Mouse (Mus musculus): ENCODE data around the gene Pfdn5. TPM values are rescaled to one million over a fixed set of nuclear protein-coding genes. Genes with fewer than 3 reads are reported as not detected.
A peak's percentile ranks its signal among the peaks of the same experiment; 100 is the strongest.

Pfdn5 gene
- polyA plus RNA-seq, 1 experiment from 2014 or later = 114 TPM

- H3K4me3 ChIP-seq (replicated peaks) = peak overlapping the region; percentile 99
- peak overlapping the region; percentile 86 for H3K9ac ChIP-seq
- H3K36me3 ChIP-seq (replicated peaks) = peaks cover 39% of the 10 kb centered on the region
- WGBS (ENCODE audit: insufficient replicate concordance) = 3% methylated on average over 24 of the region's 24 CpGs
- peaks cover 35% of the 10 kb centered on the region for H3K4me1 ChIP-seq (replicated peaks)
- peak; percentile 32 for ATAC-seq (ENCODE audit: insufficient read depth)
- H3K9me3 ChIP-seq (replicated peaks) = no peaks in the 10 kb centered on the region
- H3K27me3 ChIP-seq = no peaks in the 10 kb centered on the region
- peak overlapping the region; percentile 76 for H3K4me2 ChIP-seq
- peak overlapping the region; percentile 71 for H3K27ac ChIP-seq (replicated peaks)
These were observed 29.4 kb upstream of the Pfdn5 start for GRCm38 (mm10) chr15:102296368-102297006.

GRCm38 (mm10) chr15:102302542-102302941, 23.4 kb upstream of the Pfdn5 start:
- Histone ChIP-seq H3K4me3 (replicated peaks) (no peak overlapping the region), H3K9ac (no peak overlapping the region), H3K27ac (replicated peaks) (no peak overlapping the region), H3K27me3 (no peaks in the 10 kb centered on the region), H3K36me3 (replicated peaks) (peaks cover 94% of the 10 kb centered on the region), H3K9me3 (replicated peaks) (no peaks in the 10 kb centered on the region), H3K4me2 (no peak overlapping the region), H3K4me1 (replicated peaks) (peaks cover 15% of the 10 kb centered on the region; the same call in 1 of the 2 replicates)
- WGBS (ENCODE audit: insufficient replicate concordance) = 86% methylated on average over 6 of the region's 6 CpGs
- no peak for ATAC-seq (ENCODE audit: insufficient read depth)

- Histone ChIP-seq H3K27me3 (no peaks in the 10 kb centered on the region), H3K36me3 (replicated peaks) (peaks cover 96% of the 10 kb centered on the region), H3K9me3 (replicated peaks) (no peaks in the 10 kb centered on the region), H3K4me1 (replicated peaks) (no peaks in the 10 kb centered on the region), H3K27ac (replicated peaks) (no peak overlapping the region), H3K4me2 (no peak overlapping the region), H3K9ac (no peak overlapping the region), H3K4me3 (replicated peaks) (no peak overlapping the region)
- no peak for ATAC-seq (ENCODE audit: insufficient read depth)
- 86% methylated on average over 9 of the region's 9 CpGs for WGBS (ENCODE audit: insufficient replicate concordance)
These were observed 17.2 kb upstream of the Pfdn5 start for GRCm38 (mm10) chr15:102308717-102309116.

- Histone ChIP-seq H3K4me1 (replicated peaks) (no peaks in the 10 kb centered on the region), H3K4me2 (no peak overlapping the region), H3K27me3 (no peaks in the 10 kb centered on the region), H3K4me3 (replicated peaks) (no peak overlapping the region), H3K9me3 (replicated peaks) (no peaks in the 10 kb centered on the region), H3K27ac (replicated peaks) (no peak overlapping the region), H3K36me3 (replicated peaks) (peaks cover 96% of the 10 kb centered on the region), H3K9ac (no peak overlapping the region)
- 82% methylated on average over 10 of the region's 10 CpGs for WGBS (ENCODE audit: insufficient replicate concordance)
- no peak for ATAC-seq (ENCODE audit: insufficient read depth)
These were observed 15.7 kb upstream of the Pfdn5 start for GRCm38 (mm10) chr15:102310074-102310845.

- no peak overlapping the region for H3K4me2 ChIP-seq
- no peaks in the 10 kb centered on the region for H3K4me1 ChIP-seq (replicated peaks)
- H3K9me3 ChIP-seq (replicated peaks) = no peaks in the 10 kb centered on the region
- H3K36me3 ChIP-seq (replicated peaks) = peaks cover 96% of the 10 kb centered on the region
- no peak for ATAC-seq (ENCODE audit: insufficient read depth)
- H3K4me3 ChIP-seq (replicated peaks) = no peak overlapping the region
- no peaks in the 10 kb centered on the region for H3K27me3 ChIP-seq
- no peak overlapping the region for H3K27ac ChIP-seq (replicated peaks)
- H3K9ac ChIP-seq = no peak overlapping the region
These were observed 14.4 kb upstream of the Pfdn5 start for GRCm38 (mm10) chr15:102311489-102311888.

GRCm38 (mm10) chr15:102315292-102315691, 10.6 kb upstream of the Pfdn5 start:
- 87% methylated on average over 8 of the region's 8 CpGs for WGBS (ENCODE audit: insufficient replicate concordance)
- Histone ChIP-seq H3K4me1 (replicated peaks) (no peaks in the 10 kb centered on the region), H3K9ac (no peak overlapping the region), H3K4me3 (replicated peaks) (no peak overlapping the region), H3K9me3 (replicated peaks) (no peaks in the 10 kb centered on the region), H3K36me3 (replicated peaks) (peaks cover 96% of the 10 kb centered on the region), H3K27me3 (no peaks in the 10 kb centered on the region), H3K4me2 (no peak overlapping the region), H3K27ac (replicated peaks) (no peak overlapping the region)
- ATAC-seq (ENCODE audit: insufficient read depth) = no peak

- Histone ChIP-seq H3K27ac (replicated peaks) (no peak overlapping the region), H3K9ac (no peak overlapping the region), H3K4me3 (replicated peaks) (no peak overlapping the region), H3K27me3 (no peaks in the 10 kb centered on the region), H3K36me3 (replicated peaks) (peaks cover 97% of the 10 kb centered on the region), H3K4me2 (no peak overlapping the region), H3K4me1 (replicated peaks) (no peaks in the 10 kb centered on the region), H3K9me3 (replicated peaks) (no peaks in the 10 kb centered on the region)
- ATAC-seq (ENCODE audit: insufficient read depth) = no peak
- WGBS (ENCODE audit: insufficient replicate concordance) = 83% methylated on average over 6 of the region's 6 CpGs
These were observed 9.7 kb upstream of the Pfdn5 start for GRCm38 (mm10) chr15:102316263-102316662.

- Histone ChIP-seq H3K4me3 (replicated peaks) (peak overlapping the region; percentile 14; the same call in 1 of the 2 replicates), H3K9ac (no peak overlapping the region), H3K27me3 (no peaks in the 10 kb centered on the region), H3K36me3 (replicated peaks) (peaks cover 63% of the 10 kb centered on the region), H3K27ac (replicated peaks) (no peak overlapping the region; the same call in 1 of the 2 replicates), H3K4me2 (peak overlapping the region; percentile 71), H3K9me3 (replicated peaks) (no peaks in the 10 kb centered on the region), H3K4me1 (replicated peaks) (peaks cover 13% of the 10 kb centered on the region)
- WGBS (ENCODE audit: insufficient replicate concordance) = 65% methylated on average over 12 of the region's 12 CpGs
- ATAC-seq (ENCODE audit: insufficient read depth) = no peak
These were observed 1.1 kb upstream of the Pfdn5 start for GRCm38 (mm10) chr15:102324654-102325473.

- H3K27ac ChIP-seq (replicated peaks) = peak overlapping the region; percentile 69; the same call in 1 of the 2 replicates
- H3K27me3 ChIP-seq = no peaks in the 10 kb centered on the region
- no peak for ATAC-seq (ENCODE audit: insufficient read depth)
- peak overlapping the region; percentile 73 for H3K9ac ChIP-seq
- WGBS (ENCODE audit: insufficient replicate concordance) = 51% methylated on average over 8 of the region's 8 CpGs
- H3K4me1 ChIP-seq (replicated peaks) = peaks cover 21% of the 10 kb centered on the region
- H3K9me3 ChIP-seq (replicated peaks) = no peaks in the 10 kb centered on the region
- H3K4me2 ChIP-seq = peak overlapping the region; percentile 71
- H3K36me3 ChIP-seq (replicated peaks) = peaks cover 56% of the 10 kb centered on the region
- peak overlapping the region; percentile 69 for H3K4me3 ChIP-seq (replicated peaks)
These were observed 976 bp downstream of the Pfdn5 start for GRCm38 (mm10) chr15:102326892-102327291.

GRCm38 (mm10) chr15:102331610-102332015, 5.7 kb downstream of the Pfdn5 start, which contains the start of gene Myg1:
Myg1 (plus strand) TSS chr15:102331709.
- peak within 1 kb of the TSS; percentile 73 for H3K27ac ChIP-seq (replicated peaks)
- ATAC-seq (ENCODE audit: insufficient read depth) = peak; percentile 89
- H3K4me2 ChIP-seq = peak within 1 kb of the TSS; percentile 90
- H3K36me3 ChIP-seq (replicated peaks) = peaks cover 67% of the 10 kb centered on the region
- no peaks in the 10 kb centered on the region for H3K27me3 ChIP-seq
- peaks cover 35% of the 10 kb centered on the region for H3K4me1 ChIP-seq (replicated peaks)
- H3K4me3 ChIP-seq (replicated peaks) = peak within 1 kb of the TSS; percentile 74
- WGBS (ENCODE audit: insufficient replicate concordance) = under 1% methylated on average over 30 of the region's 30 CpGs
- H3K9ac ChIP-seq = peak within 1 kb of the TSS; percentile 65
- H3K9me3 ChIP-seq (replicated peaks) = no peaks in the 10 kb centered on the region

- no peak for ATAC-seq (ENCODE audit: insufficient read depth)
- Histone ChIP-seq H3K27ac (replicated peaks) (no peak overlapping the region), H3K4me2 (no peak overlapping the region), H3K36me3 (replicated peaks) (peaks cover 85% of the 10 kb centered on the region), H3K9ac (no peak overlapping the region), H3K4me1 (replicated peaks) (peaks cover 26% of the 10 kb centered on the region), H3K27me3 (no peaks in the 10 kb centered on the region), H3K9me3 (replicated peaks) (no peaks in the 10 kb centered on the region), H3K4me3 (replicated peaks) (no peak overlapping the region)
- 77% methylated on average over 8 of the region's 8 CpGs for WGBS (ENCODE audit: insufficient replicate concordance)
These were observed 9.3 kb downstream of the Pfdn5 start for GRCm38 (mm10) chr15:102335254-102335653.
